Mouse (Mus musculus): ENCODE data around the gene Hoxb4.

DNA sequence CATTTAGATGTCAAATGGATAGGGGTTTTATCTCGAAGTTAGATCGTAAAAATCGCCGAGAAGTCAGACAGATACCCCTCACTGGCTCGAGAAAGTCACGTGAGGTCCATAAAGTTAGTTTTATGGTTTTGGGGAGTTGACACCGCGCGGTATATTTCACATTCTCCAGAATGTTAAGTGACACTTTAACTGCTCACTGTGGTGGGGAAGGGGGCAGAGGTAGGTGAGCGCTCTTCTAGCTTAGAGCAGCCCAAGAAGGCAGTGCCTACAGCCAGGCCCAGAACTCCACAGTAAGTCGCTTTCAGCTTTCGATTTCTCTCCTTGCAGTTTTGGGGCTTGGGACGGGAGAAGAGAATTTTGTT, 11.2 kb upstream of the Hoxb4 start:
- TF ChIP-seq CTCF (IDR thresholded peaks at IDR 0.05; ENCODE audit: insufficient read depth, low read depth, low read length) (no peak), POLR2A (IDR thresholded peaks at IDR 0.05; ENCODE audit: insufficient read depth, low read depth, low read length) (no peak)

Data from olfactory bulb, adult 2 months (tissue).